Mouse (Mus musculus) testis, adult 2 months (tissue): ENCODE measurements around the gene Aars.

Source experiments
- CTCF ChIP-seq: fragments of 200-500 bp; IDR thresholded peaks from 2 replicates; pipeline ENCODE4 v1.5.1; 2012; ENCODE audit warnings: low read depth, mild to moderate bottlenecking, inconsistent platforms, low read length, moderate library complexity; ENCODE audit not compliant: control insufficient read depth, insufficient read depth, insufficient replicate concordance
- POLR2A ChIP-seq: fragments of 200-500 bp; IDR thresholded peaks from 2 replicates; pipeline ENCODE4 v1.6.1; 2012; ENCODE audit warnings: low read depth, mild to moderate bottlenecking, inconsistent platforms, low read length, moderate library complexity; ENCODE audit not compliant: control insufficient read depth

GRCm38 (mm10) chr8:110990017-110990416 is 42.9 kb upstream of the Aars start:
- TF ChIP-seq CTCF: no peak
- TF ChIP-seq POLR2A: no peak
